Mouse (Mus musculus): Measurements from ENCODE around the gene Tgm2. TPM values are rescaled to one million over a fixed set of nuclear protein-coding genes. Genes with fewer than 3 reads are reported as not detected.

The Tgm2 gene
- 1 to 10 TPM; 4.0 to 4.9 TPM for polyA plus RNA-seq (2017; shearing (Covaris generic))

GRCm38 (mm10) chr2:158146223-158146622 lies at the start of gene Tgm2:
TSS of gene Tgm2 (minus strand) at chr2:158146436.

Other genes starting within 250 kb of the Tgm2 start
- under 1 TPM in 1 of 2 experiments, not detected in 1; 0.48 TPM for gene Vstm2l, start 231.8 kb downstream of the Tgm2 start, polyA plus RNA-seq (2017; shearing (Covaris generic))
- gene Tti1, start 118.0 kb downstream of the Tgm2 start, polyA plus RNA-seq (2017; shearing (Covaris generic)) = 10 to 100 TPM; 21.9 to 25.1 TPM
- 10 to 100 TPM; 25.4 to 32.0 TPM for gene Rprd1b, start 117.9 kb downstream of the Tgm2 start, polyA plus RNA-seq (2017; shearing (Covaris generic))
- under 1 TPM; 0.05 to 0.50 TPM for gene D630003M21Rik, start 82.8 kb upstream of the Tgm2 start, polyA plus RNA-seq (2017; shearing (Covaris generic))
- under 1 TPM in 1 of 2 experiments, not detected in 1; 0.47 TPM for gene Bpi, start 111.7 kb upstream of the Tgm2 start, polyA plus RNA-seq (2017; shearing (Covaris generic))
- gene Lbp, start 160.1 kb upstream of the Tgm2 start, polyA plus RNA-seq (2017; shearing (Covaris generic)) = 1 to 10 TPM; 2.2 to 4.7 TPM
- gene Snhg11, start 229.2 kb upstream of the Tgm2 start, polyA plus RNA-seq (2017; shearing (Covaris generic)) = 1 to 10 TPM in 1 of 2 experiments, under 1 TPM in 1; 0.37 to 1.6 TPM